Mouse (Mus musculus) liver, embryonic 15.5 days (tissue): ENCODE results near the gene Ankrd55. TPM values are rescaled to one million over a fixed set of nuclear protein-coding genes. Genes with fewer than 3 reads are reported as not detected.
"Not testable (repeated sequence)": the region's sequence is repeated elsewhere in the genome, so short reads cannot be mapped to it uniquely, and the experiment has no call there.

Source experiments
- ATAC-seq: fragments of 200-750 bp; cut with Nextera tagmentation; 2 replicates; pipeline ENCODE4 v1.8.0; 2017; ENCODE audit warnings: moderate number of reproducible peaks, mild to moderate bottlenecking, moderate library complexity; ENCODE audit not compliant: insufficient read depth
- H3K27ac ChIP-seq: fragments of 300-500 bp; sonication (generic); replicated peaks from 2 replicates; pipeline ENCODE4 v1.5.1; 2015; ENCODE audit warnings: mild to moderate bottlenecking, inconsistent platforms
- H3K27me3 ChIP-seq: fragments of 300-500 bp; sonication (generic); 2 replicates; pipeline ENCODE4 v1.6.1; 2015; ENCODE audit warnings: mild to moderate bottlenecking, inconsistent platforms
- H3K36me3 ChIP-seq: fragments of 300-500 bp; sonication (generic); replicated peaks from 2 replicates; pipeline ENCODE4 v1.6.1; 2015; ENCODE audit warnings: moderate library complexity, mild to moderate bottlenecking, inconsistent platforms
- H3K4me1 ChIP-seq: fragments of 300-500 bp; sonication (generic); replicated peaks from 2 replicates; pipeline ENCODE4 v1.6.1; 2015; ENCODE audit warnings: inconsistent platforms
- H3K4me2 ChIP-seq: fragments of 300-500 bp; sonication (generic); 2 replicates; pipeline ENCODE4 v1.6.1; 2015; ENCODE audit warnings: moderate library complexity, mild to moderate bottlenecking, inconsistent platforms
- H3K4me3 ChIP-seq: fragments of 300-500 bp; sonication (generic); replicated peaks from 2 replicates; pipeline ENCODE4 v1.5.1; 2015; ENCODE audit warnings: mild to moderate bottlenecking, inconsistent platforms
- H3K9ac ChIP-seq: fragments of 300-500 bp; sonication (generic); 2 replicates; pipeline ENCODE4 v1.6.1; 2015; ENCODE audit warnings: moderate library complexity, mild to moderate bottlenecking, inconsistent platforms
- H3K9me3 ChIP-seq: fragments of 300-500 bp; sonication (generic); replicated peaks from 2 replicates; pipeline ENCODE4 v1.6.1; 2016; ENCODE audit warnings: inconsistent platforms
- WGBS: fragments of 180-500 bp; shearing (Covaris S2); methylation state at CpG from one replicate; pipeline ENCODE4 v1.1.7; 2015; ENCODE audit warnings: mixed read lengths; ENCODE audit not compliant: insufficient replicate concordance; 5-methylcytosine and 5-hydroxymethylcytosine counted together
- polyA plus RNA-seq: library from polyadenylated mRNA; unstranded; fragments of >200 nt; fragmentation: Nextera tagmentation; extraction: Ambion mirVana; gene quantifications from 2 replicates; pipeline ENCODE4 v1.2.1, GENCODE M21; 2015

Ankrd55 gene
- polyA plus RNA-seq, 1 experiment from 2014 or later: 0.08 TPM

GRCm38 (mm10) chr13:112293092-112293491 lies 4.8 kb downstream of the Ankrd55 start:
- Histone ChIP-seq H3K27me3 (peaks cover 7% of the 10 kb centered on the region; the same call in 1 of the 2 replicates), H3K4me1 (peaks cover 4% of the 10 kb centered on the region), H3K36me3 (no peaks in the 10 kb centered on the region), H3K4me3 (no peak overlapping the region), H3K9me3 (no peaks in the 10 kb centered on the region), H3K4me2 (no peak overlapping the region), H3K27ac (no peak overlapping the region), H3K9ac (no peak overlapping the region)
- no peak for ATAC-seq
- 74% methylated on average over 6 of the region's 6 CpGs for WGBS

- no peak for ATAC-seq
- Histone ChIP-seq H3K4me2 (no peak overlapping the region), H3K4me3 (no peak overlapping the region), H3K9ac (no peak overlapping the region), H3K27me3 (peaks cover 4% of the 10 kb centered on the region; the same call in 1 of the 2 replicates), H3K9me3 (no peaks in the 10 kb centered on the region), H3K36me3 (no peaks in the 10 kb centered on the region), H3K27ac (no peak overlapping the region), H3K4me1 (no peaks in the 10 kb centered on the region)
- 79% methylated on average over 6 of the region's 6 CpGs for WGBS
These were observed 6.2 kb downstream of the Ankrd55 start for GRCm38 (mm10) chr13:112294446-112294845.

GRCm38 (mm10) chr13:112297781-112298180 lies 9.5 kb downstream of the Ankrd55 start:
- no peak overlapping the region for H3K4me3 ChIP-seq
- no peaks in the 10 kb centered on the region for H3K9me3 ChIP-seq
- ATAC-seq: no peak
- no peaks in the 10 kb centered on the region for H3K36me3 ChIP-seq
- H3K27me3 ChIP-seq: no peaks in the 10 kb centered on the region
- no peak overlapping the region for H3K9ac ChIP-seq
- H3K27ac ChIP-seq: no peak overlapping the region
- 80% methylated on average over 6 of the region's 6 CpGs for WGBS
- H3K4me2 ChIP-seq: no peak overlapping the region
- no peaks in the 10 kb centered on the region for H3K4me1 ChIP-seq

- Histone ChIP-seq H3K4me1 (no peaks in the 10 kb centered on the region), H3K4me3 (no peak overlapping the region), H3K27me3 (no peaks in the 10 kb centered on the region), H3K9ac (no peak overlapping the region), H3K36me3 (no peaks in the 10 kb centered on the region), H3K4me2 (no peak overlapping the region), H3K9me3 (no peaks in the 10 kb centered on the region), H3K27ac (no peak overlapping the region)
- ATAC-seq: no peak
- 77% methylated on average over 2 of the region's 2 CpGs for WGBS
These were observed 15.2 kb downstream of the Ankrd55 start for GRCm38 (mm10) chr13:112303429-112303828.

GRCm38 (mm10) chr13:112308672-112309071 lies 20.4 kb downstream of the Ankrd55 start:
- Histone ChIP-seq H3K4me3 (no peak overlapping the region), H3K27me3 (no peaks in the 10 kb centered on the region), H3K36me3 (no peaks in the 10 kb centered on the region), H3K9me3 (no peaks in the 10 kb centered on the region), H3K4me2 (no peak overlapping the region), H3K9ac (no peak overlapping the region), H3K27ac (no peak overlapping the region), H3K4me1 (no peaks in the 10 kb centered on the region)
- WGBS: 15% methylated on average over 1 of the region's 1 CpGs
- no peak for ATAC-seq

- not testable (repeated sequence) for H3K9me3 ChIP-seq, H3K36me3 ChIP-seq, H3K27me3 ChIP-seq, H3K4me2 ChIP-seq, H3K27ac ChIP-seq, ATAC-seq, H3K4me3 ChIP-seq, H3K9ac ChIP-seq, H3K4me1 ChIP-seq
- WGBS: 60% methylated on average over 3 of the region's 3 CpGs
These were observed 23.4 kb downstream of the Ankrd55 start for GRCm38 (mm10) chr13:112311611-112312010.

- 42% methylated on average over 3 of the region's 3 CpGs for WGBS
- ATAC-seq: no peak
- H3K9me3 ChIP-seq: no peaks in the 10 kb centered on the region
These were observed 27.2 kb downstream of the Ankrd55 start for GRCm38 (mm10) chr13:112315442-112315841.

GRCm38 (mm10) chr13:112316622-112317482 lies 28.6 kb downstream of the Ankrd55 start:
- WGBS: 52% methylated on average over 11 of the region's 11 CpGs

More at GRCm38 (mm10) chr13:112315442-112315841, 27.2 kb downstream of the Ankrd55 start:
- Histone ChIP-seq H3K4me1 (no peaks in the 10 kb centered on the region), H3K27ac (no peak overlapping the region), H3K36me3 (no peaks in the 10 kb centered on the region), H3K4me2 (no peak overlapping the region), H3K4me3 (no peak overlapping the region), H3K9ac (no peak overlapping the region), H3K27me3 (no peaks in the 10 kb centered on the region)

GRCm38 (mm10) chr13:112318124-112318523 lies 29.9 kb downstream of the Ankrd55 start:
- H3K9ac ChIP-seq: no peak overlapping the region
- WGBS: 64% methylated on average over 8 of the region's 8 CpGs
- no peaks in the 10 kb centered on the region for H3K9me3 ChIP-seq
- H3K36me3 ChIP-seq: no peaks in the 10 kb centered on the region
- no peaks in the 10 kb centered on the region for H3K4me1 ChIP-seq
- no peaks in the 10 kb centered on the region for H3K27me3 ChIP-seq
- no peak for ATAC-seq
- H3K27ac ChIP-seq: no peak overlapping the region
- H3K4me2 ChIP-seq: no peak overlapping the region
- no peak overlapping the region for H3K4me3 ChIP-seq

More at GRCm38 (mm10) chr13:112316622-112317482, 28.6 kb downstream of the Ankrd55 start:
- no peak for ATAC-seq
- no peak overlapping the region for H3K9ac ChIP-seq
- H3K9me3 ChIP-seq: no peaks in the 10 kb centered on the region
- no peak overlapping the region for H3K4me3 ChIP-seq
- H3K27ac ChIP-seq: no peak overlapping the region
- no peaks in the 10 kb centered on the region for H3K4me1 ChIP-seq
- no peak overlapping the region for H3K4me2 ChIP-seq
- no peaks in the 10 kb centered on the region for H3K27me3 ChIP-seq
- no peaks in the 10 kb centered on the region for H3K36me3 ChIP-seq

GRCm38 (mm10) chr13:112323591-112324266 lies 35.5 kb downstream of the Ankrd55 start:
- Histone ChIP-seq H3K9ac (no peak overlapping the region), H3K27me3 (no peaks in the 10 kb centered on the region), H3K27ac (no peak overlapping the region), H3K9me3 (no peaks in the 10 kb centered on the region), H3K4me2 (no peak overlapping the region), H3K4me1 (no peaks in the 10 kb centered on the region; the same call in 1 of the 2 replicates), H3K4me3 (no peak overlapping the region), H3K36me3 (no peaks in the 10 kb centered on the region)
- WGBS: 48% methylated on average over 12 of the region's 12 CpGs
- no peak for ATAC-seq

GRCm38 (mm10) chr13:112325126-112325525 lies 36.9 kb downstream of the Ankrd55 start:
- no peaks in the 10 kb centered on the region for H3K27me3 ChIP-seq
- H3K4me3 ChIP-seq: no peak overlapping the region
- ATAC-seq: no peak
- H3K9ac ChIP-seq: no peak overlapping the region
- H3K4me1 ChIP-seq: no peaks in the 10 kb centered on the region; the same call in 1 of the 2 replicates
- H3K36me3 ChIP-seq: no peaks in the 10 kb centered on the region
- no peaks in the 10 kb centered on the region for H3K9me3 ChIP-seq
- no peak overlapping the region for H3K4me2 ChIP-seq
- no peak overlapping the region for H3K27ac ChIP-seq
- WGBS: 59% methylated on average over 2 of the region's 2 CpGs
